Mouse (Mus musculus): ENCODE measurements around the gene Sept3.
"Not testable (repeated sequence)": the region's sequence is repeated elsewhere in the genome, so short reads cannot be mapped to it uniquely, and the experiment has no call there.

Gene Sept3

DNA sequence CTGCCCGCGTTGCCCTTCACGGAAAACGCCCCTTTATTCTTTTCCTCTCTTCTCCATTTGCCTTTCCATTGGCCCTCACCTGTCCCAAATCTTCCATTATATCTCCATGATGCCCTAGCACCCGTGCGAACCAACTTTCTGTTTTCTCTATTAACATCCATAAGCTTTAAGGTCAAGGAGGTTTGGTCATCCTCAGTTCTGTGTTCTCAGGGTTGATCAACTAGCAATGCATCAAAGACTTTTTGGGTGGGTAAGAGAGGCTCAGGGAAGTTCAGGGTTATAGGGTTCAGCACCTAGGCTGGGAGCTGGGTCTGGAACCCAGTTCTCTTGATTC lies at the start of gene Sept3:
Gene Sept3 (plus strand): TSS at position 301 of the 334 bp plus-strand sequence.
- DNase-seq, result no peak

DNA sequence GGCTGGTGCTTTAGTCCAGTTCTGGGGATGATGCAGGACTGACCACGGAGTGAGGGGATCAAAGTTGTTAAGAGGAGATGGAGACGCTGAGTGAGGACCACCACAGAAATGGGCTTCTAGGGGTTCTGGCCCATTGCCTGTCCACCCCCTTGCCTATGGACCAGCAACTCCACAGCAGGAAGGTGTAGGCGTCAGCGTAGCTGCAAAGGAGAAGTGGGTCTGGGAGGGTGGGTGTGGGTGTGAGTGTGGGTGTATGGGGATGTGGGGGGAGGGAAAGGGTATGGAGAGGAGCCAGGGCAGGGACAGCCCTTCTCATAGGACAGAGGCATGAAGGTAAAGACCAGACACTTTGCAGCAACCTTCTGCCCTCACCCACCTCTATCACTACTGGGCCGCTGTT lies 48.9 kb upstream of the Sept3 start:
- DNase-seq, result peak in 1 of 2 experiments; percentile 3

DNA sequence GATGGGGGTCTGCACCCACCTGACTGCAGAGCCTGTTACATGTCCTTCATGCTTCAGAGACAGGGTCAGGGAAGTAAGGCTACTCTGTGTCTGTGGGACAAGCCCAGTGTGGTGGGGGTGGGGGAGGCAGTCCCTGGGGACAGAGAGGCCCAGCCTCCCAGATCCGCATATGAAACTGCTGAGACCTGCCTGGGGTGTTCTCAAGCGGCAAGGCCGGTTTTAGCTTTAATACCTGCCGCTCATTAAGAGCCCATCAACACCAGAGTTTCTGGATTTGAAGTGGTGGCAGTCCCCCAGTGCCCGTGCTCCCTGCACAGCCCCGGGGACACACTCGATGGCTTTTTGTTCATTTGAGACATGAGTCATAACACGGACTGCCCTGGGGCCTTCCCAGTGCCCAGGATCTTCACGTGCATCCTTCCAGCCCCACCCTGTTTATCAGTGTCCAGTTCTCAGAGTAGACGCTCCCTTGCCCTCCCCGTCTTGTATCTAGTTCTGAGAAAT lies 45.1 kb upstream of the Sept3 start:
- no peak for DNase-seq

DNA sequence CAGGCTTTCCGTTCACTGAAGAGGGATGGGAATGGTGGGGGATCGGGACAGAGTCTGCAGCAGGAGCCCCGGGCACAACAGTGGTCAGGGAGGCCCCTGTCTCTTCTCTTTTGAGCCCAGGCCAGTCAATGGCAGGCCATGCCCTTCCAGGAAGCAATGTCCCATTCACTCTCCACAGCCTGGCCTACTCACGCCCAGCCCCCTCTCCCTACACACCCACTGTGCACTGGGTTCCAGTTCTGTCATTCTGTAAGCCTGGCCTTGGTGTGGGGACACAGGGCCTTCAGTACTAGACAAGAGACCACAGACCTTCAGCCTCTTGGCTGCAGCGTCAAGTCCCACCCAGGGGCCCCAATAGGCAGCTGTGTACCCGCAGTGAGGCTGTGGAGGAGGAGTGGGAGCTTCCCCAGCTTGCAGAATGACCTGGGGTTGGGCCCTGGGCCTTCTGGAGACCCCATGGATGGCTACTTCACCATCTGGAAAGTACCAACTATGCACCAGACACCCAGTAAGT lies 44.5 kb upstream of the Sept3 start:
- DNase-seq, result peak in 1 of 2 experiments; percentile 9

DNA sequence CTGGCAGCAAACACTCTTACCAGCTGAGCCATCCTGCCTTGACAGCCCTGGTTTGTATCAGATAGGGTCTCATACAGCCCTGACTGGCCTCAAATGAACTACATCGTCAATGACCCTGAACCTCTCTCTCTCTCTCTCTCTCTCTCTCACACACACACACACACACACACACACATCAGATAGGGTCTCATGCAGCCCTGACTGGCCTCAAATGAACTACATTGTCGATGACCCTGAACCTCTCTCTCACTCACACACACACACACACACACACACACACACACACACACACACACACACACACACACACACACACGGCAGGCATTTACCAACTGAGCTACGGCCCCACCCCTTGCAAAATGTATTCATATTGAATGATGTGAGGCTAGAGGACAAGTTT lies 43.6 kb upstream of the Sept3 start:
- peak in 1 of 2 experiments; percentile 10 for DNase-seq

DNA sequence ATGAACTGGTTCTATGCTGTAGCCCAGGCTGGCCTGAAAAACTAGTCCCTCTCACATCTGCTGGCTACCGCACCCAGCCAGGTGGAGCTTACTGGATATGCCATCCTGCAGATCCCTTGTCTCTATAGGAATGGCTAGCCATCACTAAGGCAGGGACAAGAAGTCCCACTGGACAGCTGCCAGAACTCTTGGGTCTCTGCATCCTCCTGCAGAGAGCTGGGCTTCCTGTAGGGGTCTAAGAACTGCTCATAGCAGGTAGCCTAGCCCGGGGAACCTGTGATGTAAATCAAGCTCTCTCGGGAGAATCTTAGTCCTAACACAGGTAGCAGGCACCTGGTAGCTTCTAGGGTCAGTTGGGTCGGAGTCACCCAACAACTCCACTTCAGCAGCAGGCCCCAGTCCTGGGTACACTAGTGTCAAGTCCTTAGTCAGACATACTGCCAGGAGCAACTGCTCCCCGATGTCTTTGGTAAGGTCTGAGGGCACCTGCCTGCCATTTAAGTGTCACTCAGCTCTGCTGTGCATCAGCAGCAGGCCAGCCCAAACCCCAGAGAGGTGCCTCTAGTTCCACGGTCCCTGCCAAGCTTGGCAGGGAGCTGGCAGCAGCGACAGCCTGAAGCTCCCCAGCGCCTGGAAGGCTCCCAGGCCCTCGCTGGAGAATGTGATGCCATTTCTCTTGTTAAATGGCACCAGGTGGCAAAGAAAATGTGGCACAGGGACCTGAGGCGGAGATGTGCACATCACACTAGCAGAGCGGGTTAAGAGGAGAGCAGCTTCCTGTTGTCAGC lies 42.9 kb upstream of the Sept3 start:
- DNase-seq, result peak; percentile 90 to 93

DNA sequence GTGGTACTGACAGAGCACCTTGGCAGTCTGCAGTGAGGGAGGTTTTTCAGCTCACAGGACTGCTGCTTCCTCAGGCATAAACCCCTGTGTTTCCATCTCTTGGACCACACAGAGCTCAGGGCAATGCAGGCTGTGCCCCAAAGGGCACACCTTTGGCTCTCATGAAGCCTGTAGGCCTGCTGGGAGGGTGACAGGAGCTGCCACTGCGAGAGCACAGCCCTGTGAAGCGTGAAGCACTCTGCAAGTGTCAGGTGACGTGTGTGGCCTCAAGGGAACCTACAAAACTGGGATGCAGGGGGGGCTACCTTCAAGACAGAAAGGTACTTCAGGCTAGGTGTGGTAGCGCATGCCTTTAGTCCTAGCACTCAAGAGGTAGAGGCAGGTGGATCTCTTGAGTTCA lies 42.0 kb upstream of the Sept3 start:
- DNase-seq, result no peak

DNA sequence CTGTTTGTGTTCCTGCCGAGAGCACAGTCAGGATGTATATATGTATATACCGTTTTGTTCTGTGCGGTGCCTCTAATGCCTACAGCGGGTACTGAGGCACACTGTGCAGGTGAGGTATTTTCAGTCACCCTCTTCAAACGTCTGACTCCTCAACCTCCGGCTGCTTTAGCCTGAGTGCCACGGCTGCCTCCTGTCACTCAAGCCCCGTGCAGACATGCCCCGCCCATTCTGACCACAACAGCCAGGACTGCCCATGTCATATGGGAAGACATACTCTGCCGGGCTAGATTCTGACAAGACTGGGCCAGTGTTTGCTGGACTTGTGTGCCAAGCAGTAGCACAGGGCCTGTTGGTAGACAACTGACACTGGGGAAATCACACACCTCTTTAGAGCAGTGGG lies 39.0 kb upstream of the Sept3 start:
- DNase-seq, result no peak

DNA sequence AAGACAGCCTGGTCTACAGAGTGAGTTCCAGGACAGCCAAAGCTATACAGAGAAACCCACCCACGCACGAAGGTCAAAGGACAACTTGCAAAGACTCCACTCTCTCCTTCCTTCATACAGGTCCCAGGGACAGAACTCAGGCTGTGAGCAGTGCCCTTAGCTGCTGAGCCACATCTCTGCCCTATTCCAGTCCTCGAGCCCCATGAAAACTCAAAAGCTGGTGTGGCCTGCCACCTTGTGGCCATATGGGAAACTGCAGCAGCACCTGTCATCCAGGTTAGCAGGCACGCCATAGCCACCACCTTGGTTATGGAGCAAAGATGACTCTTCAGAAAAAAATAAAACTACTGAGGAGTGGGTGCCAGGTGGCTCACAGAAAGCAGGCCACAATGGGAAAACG lies 38.1 kb upstream of the Sept3 start:
- DNase-seq, result peak; percentile 92 to 94

DNA sequence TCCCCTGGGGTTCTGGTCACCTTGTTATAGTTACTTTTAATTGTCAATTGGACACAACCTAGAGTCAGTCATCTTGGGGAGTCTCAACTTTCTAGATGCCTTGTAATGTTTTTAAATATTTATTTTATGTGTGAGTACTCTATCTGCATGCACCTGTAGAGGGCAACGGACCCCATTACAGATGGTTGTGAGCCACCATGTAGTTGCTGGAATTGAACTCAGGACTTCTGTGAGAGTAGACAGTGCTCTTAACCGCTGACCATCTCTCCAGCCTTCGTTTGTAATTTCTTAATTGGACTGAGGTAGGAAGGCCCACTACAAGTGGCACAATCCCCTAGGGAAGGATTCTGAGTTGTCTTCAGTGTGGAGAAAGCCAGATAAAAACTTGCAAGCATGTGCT lies 31.4 kb upstream of the Sept3 start:
- no peak for DNase-seq

DNA sequence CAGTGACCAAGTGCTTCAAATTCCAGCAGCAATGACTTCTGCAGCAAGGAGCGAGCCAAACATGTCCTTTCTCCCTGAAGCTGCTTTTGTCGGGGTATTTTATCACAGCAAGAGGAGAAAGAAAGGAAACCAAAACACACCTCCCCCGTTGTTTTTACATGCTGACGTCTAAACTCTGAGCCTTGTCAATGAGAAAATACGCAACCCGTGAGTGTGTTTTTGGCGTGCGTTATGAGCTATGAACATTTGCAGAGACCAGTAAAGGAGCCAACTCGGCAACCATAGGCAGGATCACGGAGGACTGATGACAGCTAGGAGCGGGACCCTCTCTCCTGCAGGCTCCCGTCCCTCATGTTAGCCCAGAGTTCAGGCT lies 31.0 kb upstream of the Sept3 start:
- DNase-seq, result no peak

DNA sequence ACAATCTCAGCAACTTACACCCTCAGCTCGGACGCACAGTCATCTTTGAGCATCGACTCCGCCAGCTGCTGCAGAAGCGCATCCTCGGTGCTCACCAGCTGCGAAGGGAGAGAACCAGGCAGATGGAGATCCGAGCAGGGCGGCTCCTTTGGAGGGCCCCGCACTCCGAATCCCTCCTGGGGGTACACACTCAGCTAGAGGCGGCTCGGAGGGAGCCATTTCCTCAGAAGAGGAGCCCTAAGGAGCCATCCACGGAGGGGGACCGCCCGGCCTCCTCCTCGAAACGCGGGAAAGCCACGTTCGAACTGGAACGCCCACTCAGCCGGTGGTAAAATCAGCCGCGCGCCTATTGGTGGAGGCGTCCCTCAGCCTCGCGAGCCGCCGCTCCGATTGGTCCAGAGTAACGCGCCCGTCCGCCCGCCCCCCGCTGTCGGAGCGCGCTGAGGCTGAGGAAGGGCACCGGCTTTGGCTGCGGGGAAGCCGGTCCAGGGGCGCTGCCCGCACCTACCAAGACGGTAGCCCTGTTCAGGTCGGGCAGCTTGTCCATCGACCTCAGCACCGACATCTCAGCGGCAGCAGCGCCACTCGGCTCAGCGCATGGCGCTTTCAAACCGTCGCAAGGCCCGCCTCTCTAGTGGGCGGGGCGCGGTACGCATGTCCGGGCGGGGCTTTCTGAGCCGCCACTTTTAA lies 30.4 kb upstream of the Sept3 start, which contains the start of gene Cenpm:
Gene Cenpm (minus strand): TSS at position 634 of the 690 bp plus-strand sequence.
- DNase-seq, result peak; percentile 97

DNA sequence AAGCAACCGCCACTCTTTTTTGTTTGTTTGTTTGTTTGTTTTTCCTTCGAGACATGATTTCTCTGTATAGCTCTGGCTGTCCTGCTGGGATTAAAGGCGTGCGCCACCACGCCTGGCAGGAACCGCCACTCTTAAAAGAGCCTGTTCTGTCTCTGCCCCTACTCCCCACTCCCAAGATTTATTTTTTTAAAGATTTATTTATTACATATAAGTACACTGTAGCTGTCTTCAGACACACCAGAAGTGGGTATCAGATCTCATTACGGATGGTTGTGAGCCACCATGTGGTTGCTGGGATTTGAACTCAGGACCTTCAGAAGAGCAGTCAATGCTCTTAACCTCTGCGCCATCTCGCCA lies 29.9 kb upstream of the Sept3 start:
- not testable (repeated sequence) for DNase-seq

DNA sequence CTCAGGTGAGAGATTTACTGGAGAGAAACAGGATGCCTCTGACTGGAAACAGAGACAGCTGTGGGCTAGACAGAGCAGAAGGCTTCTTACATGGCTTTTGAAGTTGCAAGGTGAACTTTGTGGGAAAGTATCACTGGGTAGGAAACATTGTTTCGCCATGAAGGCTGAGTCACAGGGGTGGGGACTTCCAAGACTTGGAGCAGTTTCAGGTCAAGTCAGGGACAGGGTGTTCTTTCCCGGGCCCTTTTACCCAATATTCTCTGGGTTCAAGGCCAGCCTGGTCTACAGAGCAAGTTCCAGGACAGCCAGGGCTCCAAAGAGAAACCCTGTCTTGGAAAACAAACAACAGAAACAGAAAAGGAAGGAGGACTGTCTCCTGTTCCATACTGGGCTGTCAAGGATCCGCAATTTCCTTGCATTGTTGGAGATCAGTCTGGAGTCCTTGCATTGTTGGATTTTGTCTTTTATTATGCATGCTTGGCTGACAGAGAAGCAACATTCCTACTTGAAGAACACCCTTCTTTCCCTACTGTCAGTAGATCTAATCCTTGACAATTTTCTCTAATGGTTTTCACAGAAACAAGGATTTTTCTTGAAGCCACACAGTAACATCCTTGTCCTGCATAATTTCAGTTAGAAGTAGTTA lies 27.4 kb upstream of the Sept3 start:
- no peak for DNase-seq

DNA sequence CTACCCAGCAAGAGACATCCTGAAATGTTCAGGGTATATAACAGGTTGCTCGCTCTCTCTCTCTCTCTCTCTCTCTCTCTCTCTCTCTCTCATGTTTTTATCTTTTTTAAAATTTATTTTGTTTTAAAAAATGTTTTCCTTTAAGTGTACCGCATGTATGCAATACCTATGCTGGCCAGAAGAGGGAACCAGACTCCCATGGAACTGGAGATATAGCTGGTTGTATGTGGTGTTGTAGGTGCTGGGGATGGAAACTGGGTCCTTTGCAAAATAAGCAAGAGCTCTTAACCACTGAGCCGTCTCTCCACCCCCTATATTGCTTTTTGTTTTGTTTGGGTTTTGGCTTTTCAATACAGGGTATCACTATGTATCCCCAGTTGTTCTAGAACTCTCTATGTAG lies 23.1 kb upstream of the Sept3 start:
- peak; percentile 3 to 22 for DNase-seq

DNA sequence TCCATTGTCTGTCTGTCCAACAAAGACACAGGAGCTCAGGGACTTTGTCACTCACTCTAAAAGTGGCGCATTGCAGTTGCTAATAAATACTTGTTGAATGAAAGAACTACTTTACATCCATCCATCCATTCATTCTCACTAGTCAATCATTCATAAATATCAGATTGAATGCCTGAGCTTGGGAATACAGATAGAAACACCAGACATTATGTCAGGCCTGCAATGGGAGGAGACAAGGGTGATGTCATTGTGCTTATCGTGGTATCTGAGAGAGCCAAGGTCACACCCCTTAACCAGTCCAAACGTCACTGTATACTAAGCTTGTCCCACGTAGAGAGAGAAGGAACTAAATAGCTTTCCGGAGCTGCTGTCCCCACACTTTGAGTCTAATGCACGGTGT lies 22.6 kb upstream of the Sept3 start, which contains the start of gene 1500009C09Rik:
Gene 1500009C09Rik (plus strand): TSS at position 301 of the 400 bp plus-strand sequence.
- DNase-seq, result no peak

DNA sequence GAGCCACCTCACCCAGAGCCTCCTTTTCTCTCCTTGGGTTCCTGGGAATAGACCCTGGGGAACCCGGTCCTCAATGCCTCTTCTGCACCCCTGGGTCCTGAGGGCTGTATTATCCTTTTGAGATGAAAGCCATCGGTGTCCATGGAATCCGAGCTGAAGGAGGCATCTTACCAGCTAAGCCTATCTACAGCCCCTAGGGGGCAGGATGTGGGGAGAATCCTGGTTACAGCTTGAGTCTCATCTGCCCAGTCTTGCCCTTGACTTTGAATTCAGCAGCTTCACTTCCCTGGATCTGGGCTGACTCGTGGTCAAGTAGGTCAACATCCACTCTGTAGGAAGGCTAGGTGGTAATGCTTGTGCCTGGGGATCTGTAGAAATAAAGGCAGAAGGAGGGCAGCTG lies 19.4 kb upstream of the Sept3 start:
- peak; percentile 45 to 67 for DNase-seq

DNA sequence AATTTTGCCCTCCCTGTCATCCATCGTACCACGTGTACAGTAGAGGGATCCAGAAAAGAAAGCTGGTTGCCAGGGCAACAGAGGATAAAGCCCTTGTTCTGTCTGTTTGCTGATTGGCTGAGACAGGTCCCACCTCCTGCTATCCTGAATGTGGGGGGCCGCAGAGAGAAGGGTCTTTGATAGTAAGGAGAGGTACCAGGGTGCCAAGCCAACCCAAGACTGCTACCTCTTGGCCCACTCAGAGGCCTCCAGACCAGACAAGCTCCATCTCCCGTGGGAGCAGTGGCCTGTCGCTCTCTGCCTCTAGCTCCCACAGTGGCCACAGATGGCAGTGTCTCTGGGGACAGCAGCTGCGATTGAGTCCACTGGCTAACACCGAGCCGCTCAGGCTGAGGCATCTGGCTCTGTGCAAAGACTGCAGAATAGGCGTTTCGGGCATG lies 18.7 kb upstream of the Sept3 start:
- peak; percentile 86 for DNase-seq

DNA sequence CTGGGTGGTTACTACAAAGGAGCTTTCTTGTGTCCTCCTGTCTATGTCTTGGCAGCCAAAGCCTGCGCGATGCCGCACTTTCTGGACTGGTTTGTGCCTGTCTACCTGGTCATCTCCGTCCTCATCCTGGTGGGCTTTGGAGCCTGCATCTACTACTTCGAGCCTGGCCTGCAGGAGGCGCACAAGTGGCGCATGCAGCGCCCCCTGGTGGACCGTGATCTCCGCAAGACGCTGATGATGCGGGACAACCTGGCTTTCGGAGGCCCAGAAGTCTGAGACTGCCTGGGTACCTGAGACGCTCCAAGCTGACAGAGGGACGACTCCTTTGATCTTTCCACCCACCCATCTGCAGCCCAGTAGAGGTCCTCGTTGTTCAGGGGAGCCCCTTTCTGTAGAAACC lies 15.2 kb upstream of the Sept3 start:
- peak; percentile 89 to 94 for DNase-seq

DNA sequence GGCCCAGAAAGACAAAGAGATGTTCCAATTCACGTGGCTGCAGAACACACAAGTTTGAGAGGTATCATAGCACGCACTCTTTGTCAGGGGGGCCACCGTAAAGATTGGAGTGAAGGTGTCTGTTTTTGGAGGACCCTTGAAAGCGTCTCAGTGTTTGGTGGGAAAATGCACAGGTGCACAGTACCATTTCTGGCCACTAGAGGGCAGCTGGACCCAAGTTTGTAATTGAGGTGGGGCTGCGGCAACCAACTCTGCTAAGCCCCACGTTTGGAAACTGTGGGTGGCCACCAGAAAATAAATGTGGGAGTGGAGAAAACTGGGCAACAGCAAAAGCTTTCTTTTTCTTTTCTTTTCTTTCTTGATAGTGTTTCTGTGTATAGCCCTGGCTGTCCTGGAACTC lies 8.3 kb upstream of the Sept3 start:
- DNase-seq, result peak; percentile 88 to 93

DNA sequence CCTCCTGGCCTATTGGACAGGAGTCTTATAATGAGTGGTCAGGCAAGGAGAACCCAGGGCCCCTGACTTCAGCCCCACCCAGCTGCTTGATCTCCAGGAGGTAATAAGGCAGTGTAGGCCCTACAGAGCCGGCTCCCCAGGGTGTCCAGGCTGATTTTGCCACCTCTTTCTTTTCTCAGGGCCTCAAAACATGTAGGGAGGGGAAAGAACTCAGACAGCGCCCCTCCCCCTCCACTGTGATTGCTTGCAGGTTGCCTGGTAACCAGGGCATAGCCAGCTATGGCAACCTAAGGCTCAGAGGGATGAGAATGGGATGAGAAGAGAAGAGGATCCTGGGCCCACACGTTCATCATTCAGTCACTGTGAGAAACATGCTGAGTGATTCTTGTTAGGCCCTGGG lies 6.5 kb upstream of the Sept3 start:
- peak; percentile 81 to 82 for DNase-seq

DNA sequence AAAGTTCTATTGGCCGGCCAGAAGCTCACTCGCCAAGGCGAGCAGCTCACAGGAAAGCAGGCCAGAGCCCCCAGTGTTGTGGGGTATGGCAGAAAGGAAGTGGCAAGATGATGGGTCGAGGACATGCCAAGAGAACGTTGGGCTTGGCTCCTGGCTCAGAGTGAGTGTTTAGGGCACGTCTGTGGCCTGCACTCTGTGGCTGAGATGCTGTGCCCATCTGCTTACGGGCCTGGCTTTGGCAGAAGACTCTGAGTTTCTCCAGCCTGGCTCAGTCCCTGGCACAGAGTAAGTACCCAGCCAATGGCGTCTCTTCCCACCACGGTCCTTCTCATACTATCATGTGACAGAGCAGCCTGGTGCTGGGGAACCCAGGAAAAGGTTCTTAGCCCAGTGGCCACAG lies 5.9 kb upstream of the Sept3 start:
- peak; percentile 84 to 91 for DNase-seq

DNA sequence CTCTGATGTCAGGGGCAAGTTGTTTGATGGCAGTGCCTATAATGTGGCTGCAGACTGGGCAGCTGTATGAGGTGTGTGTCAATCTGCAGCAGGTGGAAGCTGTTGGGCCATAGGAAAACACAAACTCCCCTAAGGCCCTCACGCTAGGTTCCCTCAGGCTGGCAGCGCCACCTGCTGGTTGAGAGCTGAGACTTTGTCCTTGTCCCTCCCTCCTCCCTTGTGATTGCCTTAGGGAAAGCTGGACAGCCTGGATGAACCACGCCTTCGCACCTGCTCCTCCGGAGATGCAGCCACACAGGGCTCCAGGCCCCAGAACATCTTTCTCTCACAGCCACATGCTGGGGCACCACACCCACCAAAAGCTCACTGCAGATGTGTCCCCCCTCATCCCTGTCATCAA lies 3.5 kb upstream of the Sept3 start:
- peak; percentile 93 to 95 for DNase-seq

All from cerebellum, postnatal 10 days (tissue).